Mouse (Mus musculus) testis, postnatal 10 days (tissue): ENCODE data around the gene Babam2.
"Not testable (repeated sequence)": the region's sequence is repeated elsewhere in the genome, so short reads cannot be mapped to it uniquely, and the experiment has no call there.

ENCODE experiments used
- DNase-seq: peaks from one replicate; pipeline ENCODE4 v3.0.0; 2021; ENCODE audit warnings: low spot score

The Babam2 gene

DNA sequence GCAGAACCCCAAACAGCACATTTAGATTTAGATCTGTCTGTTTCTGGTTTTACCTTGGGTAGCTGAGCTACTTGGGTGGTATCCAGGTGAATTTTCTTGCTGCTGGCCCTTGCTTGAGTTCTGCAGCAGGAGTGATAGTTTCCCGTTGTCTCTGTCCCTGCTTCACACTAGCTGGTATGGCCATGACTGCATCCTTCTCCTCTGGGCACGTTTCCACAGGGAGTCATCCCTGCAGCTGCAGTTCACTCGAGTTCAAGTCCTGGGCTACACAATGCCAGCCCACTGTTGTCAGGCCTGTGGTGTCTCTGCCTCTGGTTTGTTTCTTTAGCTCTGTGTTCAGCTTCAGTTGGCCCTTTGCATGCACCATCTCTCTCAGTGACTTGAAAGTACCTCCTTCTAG is 239.0 kb downstream of the Babam2 start:
- DNase-seq = no peak

DNA sequence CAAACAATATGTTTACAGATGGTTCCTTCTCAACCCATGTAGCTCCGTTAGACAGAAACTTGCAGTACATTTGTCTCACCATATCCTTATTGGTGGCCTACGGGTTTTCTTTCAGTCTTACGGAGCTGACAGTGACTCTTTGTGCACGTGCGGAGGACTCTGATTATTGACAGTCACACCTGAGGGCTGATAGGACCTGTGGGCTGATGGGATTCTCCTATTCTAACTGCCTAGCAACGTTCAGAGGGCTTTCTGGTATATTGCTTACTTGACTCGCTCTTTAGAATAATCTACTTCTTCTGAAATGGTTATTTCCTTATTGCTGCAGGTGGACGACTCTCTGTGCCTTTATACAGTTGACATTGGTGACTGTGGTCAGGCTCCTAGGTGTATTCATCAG is 243.4 kb downstream of the Babam2 start:
- DNase-seq = no peak

DNA sequence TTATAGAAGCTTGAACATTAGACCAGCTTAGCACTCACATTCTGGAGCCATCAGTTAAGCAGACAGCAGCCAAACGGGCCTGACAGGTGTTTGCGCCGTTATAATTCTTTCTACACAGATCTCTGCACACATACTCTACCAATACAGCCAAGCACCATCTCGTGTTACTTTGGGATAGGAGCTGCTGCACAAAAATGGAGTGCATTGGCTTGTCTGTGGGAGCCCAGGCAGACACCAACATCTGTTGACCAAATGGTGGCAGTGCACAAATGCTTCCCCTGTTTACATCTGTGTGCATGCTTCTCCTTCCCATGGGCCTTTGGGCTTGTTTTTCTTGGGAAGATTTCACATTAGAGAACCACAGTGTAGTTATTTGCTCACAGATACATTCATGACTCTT is 249.7 kb downstream of the Babam2 start:
- DNase-seq = no peak

DNA sequence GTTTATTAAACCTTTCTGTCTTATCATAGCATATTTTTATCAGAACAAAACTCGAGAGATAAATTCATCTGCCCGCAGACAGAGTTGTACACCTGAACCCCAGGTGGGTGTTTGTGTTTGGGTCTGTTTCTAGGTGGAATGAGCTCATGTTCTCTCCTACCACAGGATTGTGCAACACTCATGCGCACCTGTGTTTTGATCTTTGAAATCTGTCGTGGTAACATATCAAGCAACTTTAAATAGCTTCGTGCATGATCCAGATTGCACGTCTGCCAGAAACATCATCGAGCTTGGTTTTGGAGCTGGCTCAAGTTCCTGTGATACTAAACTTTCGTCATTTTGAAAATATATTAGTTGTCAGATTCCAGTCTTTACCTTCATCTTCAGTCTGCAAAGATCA is 251.9 kb downstream of the Babam2 start:
- DNase-seq = no peak

DNA sequence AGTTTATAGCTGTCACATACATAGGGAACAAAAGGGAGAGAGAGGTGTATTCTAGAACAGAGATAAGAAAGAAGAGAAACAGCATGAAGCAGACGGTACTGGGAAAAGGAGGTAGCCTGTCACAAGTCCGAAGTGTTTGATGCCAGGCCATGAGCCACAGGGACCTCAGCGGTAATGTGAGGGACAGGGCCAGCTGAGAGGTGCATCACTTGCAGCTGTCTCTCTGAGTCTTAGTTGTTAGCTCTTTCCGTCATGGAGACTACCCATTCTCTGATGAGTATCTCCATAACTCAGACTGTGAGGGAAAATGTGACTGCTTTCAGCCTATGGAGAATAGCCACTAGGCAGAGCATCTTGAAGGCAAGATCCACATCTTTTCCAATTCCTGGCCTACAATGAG is 253.0 kb downstream of the Babam2 start:
- no peak for DNase-seq

- no peak for DNase-seq
These were observed 257.7 kb downstream of the Babam2 start for GRCm38 (mm10) chr5:31955184-31955583.

GRCm38 (mm10) chr5:31956336-31956735 is 258.9 kb downstream of the Babam2 start:
- no peak for DNase-seq

DNA sequence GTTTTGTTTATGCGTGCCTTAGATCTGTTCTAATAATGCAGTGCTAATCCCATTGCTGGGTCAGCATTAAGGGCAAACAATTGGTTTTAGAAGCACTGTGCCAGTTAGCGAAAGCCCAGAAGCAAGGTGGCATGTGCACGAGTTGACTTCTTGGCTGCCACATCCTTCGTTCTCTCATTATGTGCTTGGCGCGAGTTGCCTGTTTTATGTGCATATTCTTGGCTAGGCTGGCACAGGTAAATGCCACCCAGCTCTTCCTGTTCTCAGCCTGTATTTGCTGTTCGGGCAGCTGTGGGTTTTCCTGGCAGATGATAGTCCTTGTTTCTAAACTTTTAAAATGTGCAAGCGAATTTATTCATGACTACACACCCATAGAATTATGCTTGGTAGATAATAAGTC is 262.4 kb downstream of the Babam2 start:
- DNase-seq = no peak

DNA sequence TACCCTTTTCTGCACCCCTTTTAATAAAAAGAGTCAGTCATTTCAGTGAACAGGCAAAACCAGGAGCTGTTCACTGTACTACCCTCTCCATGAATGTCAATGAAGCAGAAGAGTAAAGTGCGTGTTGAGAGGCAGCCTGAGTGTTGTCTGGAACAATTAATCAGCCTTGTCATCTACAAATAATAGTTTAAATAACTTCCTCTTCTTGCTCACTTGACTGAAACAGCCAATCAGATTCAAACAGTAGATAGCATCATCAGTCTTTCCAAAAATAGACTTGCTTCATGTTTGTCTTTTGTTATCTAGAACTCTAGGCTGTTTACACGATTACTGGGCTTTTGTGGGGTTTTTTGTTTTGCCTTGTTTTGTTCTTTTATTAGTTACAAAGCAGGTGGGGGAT is 263.9 kb downstream of the Babam2 start:
- no peak for DNase-seq

GRCm38 (mm10) chr5:31962346-31962745 is 264.9 kb downstream of the Babam2 start:
- no peak for DNase-seq

DNA sequence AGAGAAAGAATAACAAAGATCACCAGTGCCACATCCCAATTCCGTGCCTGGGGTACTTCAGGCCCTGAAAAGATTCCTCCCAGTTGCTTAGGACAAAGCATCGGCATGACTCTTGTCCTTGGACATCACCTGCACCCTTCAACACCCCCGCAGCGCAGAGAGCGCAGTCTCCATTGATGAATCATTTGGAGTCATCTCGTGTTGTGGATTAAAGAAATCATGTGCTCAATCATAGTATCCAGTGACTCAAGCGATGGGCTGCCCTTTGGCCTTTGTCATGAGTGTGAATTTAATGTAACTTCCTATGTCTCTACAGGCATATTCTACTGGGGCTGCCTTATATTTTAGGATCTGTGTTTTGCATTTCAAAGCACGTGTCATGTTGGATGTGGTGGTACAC is 265.9 kb downstream of the Babam2 start:
- no peak for DNase-seq

DNA sequence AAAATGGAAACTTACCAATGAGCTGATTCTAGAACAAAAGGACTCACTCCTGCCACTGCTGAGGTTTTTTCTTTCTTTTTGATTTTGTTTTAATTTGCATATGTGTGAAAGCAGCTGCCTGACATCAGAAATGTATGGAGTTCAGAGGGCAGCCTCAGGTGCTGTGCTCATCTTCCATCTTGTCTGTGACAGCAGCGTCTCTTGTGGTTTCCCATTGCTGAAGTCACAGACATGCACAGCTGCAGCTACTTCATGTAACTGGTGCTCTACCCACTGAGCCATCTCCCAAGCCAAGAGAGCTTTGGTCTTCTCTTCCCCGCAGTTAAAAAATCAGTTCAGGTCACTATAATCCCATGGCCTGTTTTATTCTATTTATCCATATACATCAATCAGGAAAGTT is 266.4 kb downstream of the Babam2 start:
- no peak for DNase-seq

DNA sequence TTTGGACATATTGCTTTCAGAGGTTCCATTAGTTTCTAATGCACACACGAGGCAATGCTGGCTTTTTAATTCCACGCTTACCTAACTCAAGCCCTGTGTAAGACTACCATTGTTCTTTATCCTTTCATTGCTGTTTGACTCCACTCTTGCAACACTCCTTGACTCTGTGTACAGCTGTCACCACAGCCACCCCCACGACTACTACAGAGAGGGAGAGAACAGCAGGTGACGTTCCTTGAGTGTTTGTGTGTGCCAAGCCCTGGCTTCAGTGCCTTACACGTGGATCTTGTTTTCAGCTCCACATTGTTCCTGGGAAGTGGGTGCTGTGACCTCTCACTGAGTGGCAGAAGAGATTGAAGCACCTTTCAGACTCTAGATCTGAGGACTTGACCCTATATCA is 269.3 kb downstream of the Babam2 start:
- no peak for DNase-seq

- no peak for DNase-seq
These were observed 270.0 kb downstream of the Babam2 start for GRCm38 (mm10) chr5:31967526-31967925.

GRCm38 (mm10) chr5:31968046-31968506 is 270.6 kb downstream of the Babam2 start:
- DNase-seq = no peak

DNA sequence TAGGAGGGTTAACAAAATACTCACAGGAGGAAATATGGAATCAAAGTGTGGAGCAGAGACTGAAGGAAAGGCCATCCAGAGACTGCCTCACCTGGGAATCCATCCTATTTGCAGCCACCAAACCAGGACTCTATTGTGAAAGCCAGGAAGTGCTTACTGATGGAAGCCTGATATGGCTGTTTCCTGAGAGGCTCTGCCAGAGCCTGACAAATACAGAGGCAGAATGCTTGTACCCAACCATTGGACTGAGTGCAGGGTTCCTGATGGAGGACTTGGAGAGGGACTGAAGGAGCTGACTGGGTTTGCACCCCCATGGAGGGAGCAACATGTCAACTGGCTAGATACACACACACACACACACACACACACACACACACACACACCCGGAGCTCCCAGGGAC is 274.9 kb downstream of the Babam2 start:
- not testable (repeated sequence) for DNase-seq

DNA sequence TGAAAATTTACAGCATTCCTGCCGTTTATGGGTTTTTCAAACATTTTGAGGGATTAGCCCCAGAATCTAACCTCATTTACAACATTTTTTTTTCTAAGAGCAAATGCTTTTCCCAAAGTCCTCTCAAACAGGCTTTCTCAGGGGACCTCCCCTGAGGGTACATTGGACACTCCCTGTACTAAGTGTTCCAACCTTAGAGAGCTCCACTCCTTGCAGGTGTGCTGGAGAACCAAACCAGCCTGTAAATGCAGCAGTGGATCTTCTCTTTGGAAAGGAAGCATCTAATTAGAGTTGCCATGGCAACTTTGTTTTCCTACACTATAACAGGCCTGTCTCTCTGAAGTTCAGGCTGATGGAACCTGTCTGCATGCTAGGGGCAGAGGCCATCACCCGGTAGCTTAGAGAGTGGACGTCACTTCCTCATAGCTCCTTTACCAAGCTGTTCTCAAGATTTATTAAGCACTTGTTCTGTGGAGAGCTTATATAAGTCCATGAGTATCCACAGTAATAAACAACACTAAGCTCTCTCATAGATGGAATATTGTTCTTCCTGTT is 277.2 kb downstream of the Babam2 start:
- no peak for DNase-seq

DNA sequence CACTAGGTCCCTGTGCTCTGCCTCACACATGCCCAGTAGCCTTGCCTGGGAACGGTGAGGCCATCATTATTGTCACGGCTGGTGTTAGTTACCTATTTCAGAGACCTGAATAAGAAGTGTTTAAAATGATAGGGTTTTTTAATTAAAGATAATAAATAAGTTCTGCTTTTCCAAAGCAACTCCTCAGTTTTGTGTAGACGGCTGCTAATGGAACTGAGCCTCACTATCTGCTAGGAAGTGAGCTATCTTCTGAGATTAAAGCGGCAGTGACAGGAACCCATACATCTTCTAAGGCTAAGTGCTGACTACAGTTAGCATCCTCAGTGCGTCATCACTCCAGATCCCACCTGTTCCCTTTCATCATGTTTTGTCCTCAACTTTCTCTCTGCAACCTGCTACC is 284.6 kb downstream of the Babam2 start:
- no peak for DNase-seq

DNA sequence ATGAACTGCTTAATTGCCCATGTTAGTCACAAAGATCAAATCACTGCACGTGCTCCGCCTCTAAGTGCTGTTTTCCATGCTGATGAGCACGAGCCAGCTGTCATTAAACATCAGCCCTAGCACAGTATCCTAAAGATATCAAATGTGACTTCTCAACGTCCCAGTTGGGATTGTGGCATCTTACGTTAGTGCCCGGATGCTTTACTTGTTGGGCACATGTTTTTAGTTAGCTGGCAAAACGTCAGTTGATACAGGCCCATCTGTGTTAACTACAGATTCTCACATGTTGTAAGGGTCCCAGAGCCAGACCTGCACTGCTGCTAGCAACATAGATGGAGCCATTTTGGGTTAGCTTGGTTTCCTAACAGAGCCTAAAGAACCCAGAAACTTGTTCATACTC is 285.7 kb downstream of the Babam2 start:
- no peak for DNase-seq

DNA sequence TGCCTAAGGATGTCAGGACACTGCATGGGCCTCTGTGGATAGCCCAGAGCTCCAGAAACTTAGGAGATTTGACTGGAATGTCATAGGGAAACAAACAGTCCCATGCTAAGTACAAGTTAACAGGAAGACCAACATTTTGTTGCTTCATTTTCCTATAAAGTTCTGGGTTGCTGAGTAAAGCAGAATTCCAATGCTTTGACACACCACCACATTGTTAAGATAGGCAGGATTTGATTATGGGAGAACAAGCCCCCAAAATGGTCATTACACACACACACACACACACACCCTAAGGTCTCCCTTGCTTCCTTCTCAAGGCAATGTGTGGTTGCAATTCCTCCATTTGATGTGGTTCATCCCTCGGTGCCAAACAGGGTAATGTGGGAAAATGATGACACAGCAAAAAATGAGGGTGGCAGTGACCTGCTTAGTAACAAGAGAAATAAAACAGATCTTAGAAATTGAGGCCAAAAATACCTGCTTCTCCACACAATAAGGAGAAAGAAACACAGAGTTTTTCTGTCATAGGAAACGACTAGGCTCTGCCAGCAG is 286.4 kb downstream of the Babam2 start:
- DNase-seq = no peak

DNA sequence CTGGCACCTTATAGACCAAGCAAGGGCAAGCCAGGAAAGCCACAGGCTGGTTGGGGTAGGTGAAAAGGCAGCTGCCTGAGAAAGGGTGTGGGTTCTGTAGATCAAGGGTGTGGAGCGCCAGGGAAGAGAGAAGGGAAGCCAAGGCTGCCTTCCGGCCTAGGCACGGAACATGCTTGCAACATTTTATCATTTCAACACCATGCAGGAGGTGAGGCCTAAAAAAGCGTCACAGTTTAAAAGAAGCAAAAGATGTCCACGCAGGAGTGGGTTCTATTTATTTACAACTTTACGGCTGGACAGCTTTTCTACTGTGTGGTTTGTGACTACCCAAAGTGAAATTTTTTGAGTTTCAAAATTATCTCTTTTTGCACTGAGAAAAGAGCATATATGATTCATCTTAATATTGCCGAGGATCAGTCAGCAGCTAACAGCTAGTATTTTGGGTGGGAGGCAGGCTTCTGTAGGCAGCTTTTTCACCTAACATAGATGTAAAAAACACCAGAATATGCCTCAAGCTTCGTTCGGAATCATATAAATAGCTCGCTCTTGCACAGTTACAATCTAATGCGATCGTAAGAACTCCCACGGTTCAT is 287.0 kb downstream of the Babam2 start:
- no peak for DNase-seq

GRCm38 (mm10) chr5:31985021-31985420 is 287.5 kb downstream of the Babam2 start:
- no peak for DNase-seq

DNA sequence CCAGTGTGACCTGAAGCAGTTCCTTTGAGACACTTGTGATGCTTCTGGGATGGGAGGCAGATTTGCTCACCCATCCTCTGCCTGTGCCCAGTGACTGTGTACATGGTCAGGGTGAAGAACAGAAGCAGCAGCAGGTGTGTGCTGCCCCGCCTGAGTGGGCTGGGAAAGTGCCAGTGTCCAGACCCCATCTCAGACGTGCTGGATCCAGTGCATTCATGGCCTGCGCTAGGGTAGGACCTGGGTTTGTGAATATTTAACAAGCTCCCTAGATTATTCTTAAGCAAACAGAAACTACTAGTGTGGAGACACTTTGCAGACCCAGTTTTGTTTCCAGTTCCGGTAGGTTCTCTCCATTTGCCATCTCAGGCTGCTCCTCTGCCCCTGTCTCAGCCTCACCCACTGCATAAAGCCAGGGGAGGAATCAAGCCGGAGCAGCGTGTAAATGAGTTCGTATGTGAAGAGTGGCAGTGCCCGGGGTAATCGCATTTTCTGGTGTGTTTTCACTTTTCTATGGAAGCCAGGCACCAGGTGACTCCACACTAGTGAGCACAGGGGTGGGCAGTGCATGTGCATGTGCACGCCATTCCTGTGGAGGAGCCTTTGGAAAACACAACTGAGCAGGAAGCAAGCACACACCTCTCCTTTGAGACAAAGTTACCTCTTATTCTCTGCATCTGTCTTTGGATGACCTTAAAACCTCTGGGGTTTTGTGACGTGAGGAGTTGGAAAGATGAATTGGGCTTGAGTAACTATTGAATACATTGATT is 290.2 kb downstream of the Babam2 start:
- no peak for DNase-seq
